Mouse (Mus musculus) heart, embryonic 13.5 days (tissue): Measurements from ENCODE around the gene Cnnm4. TPM values are rescaled to one million over a fixed set of nuclear protein-coding genes. Genes with fewer than 3 reads are reported as not detected.
"Not testable (repeated sequence)": the region's sequence is repeated elsewhere in the genome, so short reads cannot be mapped to it uniquely, and the experiment has no call there.

Experiments used
- ATAC-seq: fragments of 200-750 bp; cut with Nextera tagmentation; 2 replicates; pipeline ENCODE4 v1.8.0; 2017; ENCODE audit warnings: moderate TSS enrichment; ENCODE audit not compliant: insufficient number of reproducible peaks, low FRiP score, low TSS enrichment; ENCODE audit errors: extremely low read depth
- H3K27ac ChIP-seq: fragments of 300-500 bp; sonication (generic); replicated peaks from 2 replicates; pipeline ENCODE4 v1.5.1; 2015; ENCODE audit warnings: moderate library complexity, mild to moderate bottlenecking, inconsistent platforms
- H3K27me3 ChIP-seq: fragments of 300-500 bp; sonication (generic); replicated peaks from 2 replicates; pipeline ENCODE4 v1.6.1; 2015; ENCODE audit warnings: mild to moderate bottlenecking, inconsistent platforms
- H3K36me3 ChIP-seq: fragments of 300-500 bp; sonication (generic); 2 replicates; pipeline ENCODE4 v1.6.1; 2015; ENCODE audit warnings: mild to moderate bottlenecking, inconsistent platforms
- H3K4me1 ChIP-seq: fragments of 300-500 bp; sonication (generic); 2 replicates; pipeline ENCODE4 v1.6.1; 2015; ENCODE audit warnings: inconsistent platforms
- H3K4me2 ChIP-seq: fragments of 300-500 bp; sonication (generic); 2 replicates; pipeline ENCODE4 v1.6.1; 2015; ENCODE audit warnings: inconsistent platforms, mild to moderate bottlenecking, moderate library complexity
- H3K4me3 ChIP-seq: fragments of 300-500 bp; sonication (generic); 2 replicates; pipeline ENCODE4 v1.5.1; 2015; ENCODE audit warnings: moderate library complexity, mild to moderate bottlenecking, inconsistent platforms
- H3K9ac ChIP-seq: fragments of 300-500 bp; sonication (generic); 2 replicates; pipeline ENCODE4 v1.6.1; 2015; ENCODE audit warnings: inconsistent platforms, mild to moderate bottlenecking, moderate library complexity
- H3K9me3 ChIP-seq: fragments of 300-500 bp; sonication (generic); 2 replicates; pipeline ENCODE4 v1.6.1; 2016; ENCODE audit warnings: inconsistent platforms
- WGBS: fragments of 180-500 bp; shearing (Covaris S2); methylation state at CpG from one replicate; pipeline ENCODE4 v1.1.7; 2015; ENCODE audit warnings: mixed read lengths; 5-methylcytosine and 5-hydroxymethylcytosine counted together
- polyA plus RNA-seq: library from polyadenylated mRNA; unstranded; fragments of >200 nt; fragmentation: Nextera tagmentation; extraction: Ambion mirVana; gene quantifications from 2 replicates; pipeline ENCODE4 v1.2.1, GENCODE M21; 2015

Gene Cnnm4
- polyA plus RNA-seq, 1 experiment from 2014 or later = 6.3 TPM

GRCm38 (mm10) chr1:36531461-36531860 lies 60.0 kb downstream of the Cnnm4 start:
- Histone ChIP-seq H3K27me3 (no peaks in the 10 kb centered on the region), H3K4me3 (no peak overlapping the region), H3K27ac (peak overlapping the region; percentile 20), H3K4me1 (peaks cover 75% of the 10 kb centered on the region), H3K4me2 (no peak overlapping the region), H3K36me3 (peaks cover 22% of the 10 kb centered on the region), H3K9me3 (no peaks in the 10 kb centered on the region), H3K9ac (peak overlapping the region; percentile 34; the same call in 1 of the 2 replicates)
- WGBS = 78% methylated on average over 12 of the region's 12 CpGs
- no peak for ATAC-seq

- Histone ChIP-seq H3K27me3 (no peaks in the 10 kb centered on the region), H3K9ac (peak overlapping the region; percentile 34), H3K4me3 (no peak overlapping the region), H3K4me1 (peaks cover 75% of the 10 kb centered on the region), H3K9me3 (no peaks in the 10 kb centered on the region), H3K36me3 (peaks cover 25% of the 10 kb centered on the region), H3K27ac (peak overlapping the region; percentile 89; the same call in 1 of the 2 replicates), H3K4me2 (no peak overlapping the region)
- ATAC-seq = no peak
- 52% methylated on average over 6 of the region's 6 CpGs for WGBS
Observed at GRCm38 (mm10) chr1:36533546-36533945, 62.1 kb downstream of the Cnnm4 start.

GRCm38 (mm10) chr1:36534595-36535058 lies 63.2 kb downstream of the Cnnm4 start:
- peak overlapping the region; percentile 66; the same call in 1 of the 2 replicates for H3K9ac ChIP-seq
- no peak for ATAC-seq
- peaks cover 83% of the 10 kb centered on the region for H3K4me1 ChIP-seq
- H3K4me2 ChIP-seq = no peak overlapping the region
- WGBS = 60% methylated on average over 6 of the region's 6 CpGs
- no peak overlapping the region for H3K4me3 ChIP-seq
- H3K27ac ChIP-seq = peak overlapping the region; percentile 89
- H3K27me3 ChIP-seq = no peaks in the 10 kb centered on the region
- H3K36me3 ChIP-seq = peaks cover 34% of the 10 kb centered on the region
- H3K9me3 ChIP-seq = no peaks in the 10 kb centered on the region

GRCm38 (mm10) chr1:36535477-36536396 lies 64.3 kb downstream of the Cnnm4 start:
- ATAC-seq = no peak; the same call in 1 of the 2 replicates
- H3K9ac ChIP-seq = peak overlapping the region; percentile 66
- H3K27me3 ChIP-seq = no peaks in the 10 kb centered on the region
- peaks cover 43% of the 10 kb centered on the region for H3K36me3 ChIP-seq
- 61% methylated on average over 11 of the region's 11 CpGs for WGBS
- peak overlapping the region; percentile 89 for H3K27ac ChIP-seq
- H3K4me2 ChIP-seq = peak overlapping the region; percentile 12
- H3K4me1 ChIP-seq = peaks cover 75% of the 10 kb centered on the region
- no peak overlapping the region for H3K4me3 ChIP-seq
- no peaks in the 10 kb centered on the region for H3K9me3 ChIP-seq

- WGBS = 31% methylated on average over 8 of the region's 8 CpGs
- peak overlapping the region; percentile 66 for H3K9ac ChIP-seq
- no peak for ATAC-seq
- H3K4me1 ChIP-seq = peaks cover 68% of the 10 kb centered on the region
- peaks cover 48% of the 10 kb centered on the region for H3K36me3 ChIP-seq
- no peaks in the 10 kb centered on the region for H3K27me3 ChIP-seq
- H3K4me2 ChIP-seq = peak overlapping the region; percentile 12
- H3K27ac ChIP-seq = peak overlapping the region; percentile 89
- H3K4me3 ChIP-seq = no peak overlapping the region
- H3K9me3 ChIP-seq = no peaks in the 10 kb centered on the region
Observed at GRCm38 (mm10) chr1:36536397-36536728, 64.9 kb downstream of the Cnnm4 start.

GRCm38 (mm10) chr1:36536783-36537182 lies 65.4 kb downstream of the Cnnm4 start, which contains the start of gene Ankrd23:
Gene Ankrd23, minus strand, starts transcription at chr1:36536883.
- H3K27ac ChIP-seq = peak within 1 kb of the TSS; percentile 89
- peak within 1 kb of the TSS; percentile 12 for H3K4me2 ChIP-seq
- H3K4me1 ChIP-seq = peaks cover 65% of the 10 kb centered on the region
- 75% methylated on average over 9 of the region's 9 CpGs for WGBS
- H3K9ac ChIP-seq = peak within 1 kb of the TSS; percentile 66
- peaks cover 49% of the 10 kb centered on the region for H3K36me3 ChIP-seq
- ATAC-seq, H3K9me3 ChIP-seq, H3K27me3 ChIP-seq, H3K4me3 ChIP-seq: not testable (repeated sequence)

GRCm38 (mm10) chr1:36538727-36539126 lies 67.3 kb downstream of the Cnnm4 start:
- Histone ChIP-seq H3K9ac (peak overlapping the region; percentile 16; the same call in 1 of the 2 replicates), H3K9me3 (no peaks in the 10 kb centered on the region), H3K27ac (peak overlapping the region; percentile 92), H3K4me3 (no peak overlapping the region), H3K4me1 (peaks cover 59% of the 10 kb centered on the region), H3K27me3 (no peaks in the 10 kb centered on the region), H3K36me3 (peaks cover 55% of the 10 kb centered on the region), H3K4me2 (no peak overlapping the region)
- WGBS = 64% methylated on average over 4 of the region's 4 CpGs
- ATAC-seq = no peak

GRCm38 (mm10) chr1:36539186-36539585 lies 67.8 kb downstream of the Cnnm4 start, which contains the start of gene Gm42417:
Gene Gm42417, minus strand, starts transcription at chr1:36539429.
- WGBS = 26% methylated on average over 9 of the region's 9 CpGs
- Histone ChIP-seq H3K4me3 (no peak within 1 kb of the TSS), H3K36me3 (peaks cover 60% of the 10 kb centered on the region), H3K27me3 (no peaks in the 10 kb centered on the region), H3K9me3 (no peaks in the 10 kb centered on the region), H3K4me2 (no peak within 1 kb of the TSS), H3K27ac (peak within 1 kb of the TSS; percentile 92), H3K4me1 (peaks cover 54% of the 10 kb centered on the region), H3K9ac (peak within 1 kb of the TSS; percentile 58)
- peak; percentile 82 for ATAC-seq

- no peak overlapping the region for H3K4me3 ChIP-seq
- peaks cover 61% of the 10 kb centered on the region for H3K36me3 ChIP-seq
- no peaks in the 10 kb centered on the region for H3K27me3 ChIP-seq
- WGBS = 88% methylated on average over 11 of the region's 11 CpGs
- no peaks in the 10 kb centered on the region for H3K9me3 ChIP-seq
- peaks cover 45% of the 10 kb centered on the region for H3K4me1 ChIP-seq
- no peak overlapping the region for H3K4me2 ChIP-seq
- H3K27ac ChIP-seq = peak overlapping the region; percentile 92
- no peak for ATAC-seq
- H3K9ac ChIP-seq = no peak overlapping the region
Observed at GRCm38 (mm10) chr1:36540132-36540531, 68.7 kb downstream of the Cnnm4 start.

- Histone ChIP-seq H3K36me3 (peaks cover 61% of the 10 kb centered on the region), H3K9ac (no peak overlapping the region), H3K9me3 (no peaks in the 10 kb centered on the region), H3K4me3 (no peak overlapping the region), H3K4me1 (peaks cover 44% of the 10 kb centered on the region), H3K27ac (0 out of 2 replicates have a peak overlapping the region, but pooled peaks have one; percentile 24), H3K4me2 (no peak overlapping the region), H3K27me3 (no peaks in the 10 kb centered on the region)
- no peak for ATAC-seq
- 91% methylated on average over 12 of the region's 12 CpGs for WGBS
Observed at GRCm38 (mm10) chr1:36540807-36541206, 69.4 kb downstream of the Cnnm4 start.

- peaks cover 43% of the 10 kb centered on the region for H3K4me1 ChIP-seq
- no peak for ATAC-seq
- no peak overlapping the region for H3K4me2 ChIP-seq
- WGBS = 90% methylated on average over 16 of the region's 16 CpGs
- no peaks in the 10 kb centered on the region for H3K9me3 ChIP-seq
- peaks cover 61% of the 10 kb centered on the region for H3K36me3 ChIP-seq
- H3K4me3 ChIP-seq = no peak overlapping the region
- no peak overlapping the region for H3K9ac ChIP-seq
- no peaks in the 10 kb centered on the region for H3K27me3 ChIP-seq
- no peak overlapping the region for H3K27ac ChIP-seq
Observed at GRCm38 (mm10) chr1:36541844-36542243, 70.4 kb downstream of the Cnnm4 start.
